Mouse (Mus musculus) embryonic facial prominence, embryonic 13.5 days (tissue): ENCODE data around the gene Serp1. TPM values are rescaled to one million over a fixed set of nuclear protein-coding genes. Genes with fewer than 3 reads are reported as not detected.

Experiments used
- ATAC-seq: fragments of 200-750 bp; cut with Nextera tagmentation; 2 replicates; pipeline ENCODE4 v1.8.0; 2017; ENCODE audit warnings: low read depth; ENCODE audit not compliant: insufficient number of reproducible peaks, insufficient read depth, low FRiP score, low TSS enrichment
- H3K27ac ChIP-seq: fragments of 300-500 bp; sonication (generic); 2 replicates; pipeline ENCODE4 v1.5.1; 2015; ENCODE audit warnings: moderate library complexity, mild to moderate bottlenecking, inconsistent platforms
- H3K27me3 ChIP-seq: fragments of 300-500 bp; sonication (generic); 2 replicates; pipeline ENCODE4 v1.6.1; 2015; ENCODE audit warnings: mild to moderate bottlenecking, inconsistent platforms
- H3K36me3 ChIP-seq: fragments of 300-500 bp; sonication (generic); 2 replicates; pipeline ENCODE4 v1.6.1; 2015; ENCODE audit warnings: mild to moderate bottlenecking, inconsistent platforms
- H3K4me1 ChIP-seq: fragments of 300-500 bp; sonication (generic); 2 replicates; pipeline ENCODE4 v1.6.1; 2015; ENCODE audit warnings: inconsistent platforms
- H3K4me2 ChIP-seq: fragments of 300-500 bp; sonication (generic); 2 replicates; pipeline ENCODE4 v1.6.1; 2015; ENCODE audit warnings: moderate library complexity, mild to moderate bottlenecking, inconsistent platforms
- H3K4me3 ChIP-seq: fragments of 300-500 bp; sonication (generic); 2 replicates; pipeline ENCODE4 v1.5.1; 2015; ENCODE audit warnings: mild to moderate bottlenecking, inconsistent platforms
- H3K9ac ChIP-seq: fragments of 300-500 bp; sonication (generic); 2 replicates; pipeline ENCODE4 v1.6.1; 2015; ENCODE audit warnings: mild to moderate bottlenecking, inconsistent platforms
- H3K9me3 ChIP-seq: fragments of 300-500 bp; sonication (generic); 2 replicates; pipeline ENCODE4 v1.6.1; 2016; ENCODE audit warnings: inconsistent platforms
- WGBS: fragments of 180-500 bp; shearing (Covaris S2); methylation state at CpG from one replicate; pipeline ENCODE4 v1.1.7; 2015; ENCODE audit warnings: mixed read lengths; 5-methylcytosine and 5-hydroxymethylcytosine counted together
- polyA plus RNA-seq: library from polyadenylated mRNA; unstranded; fragments of >200 nt; fragmentation: Nextera tagmentation; extraction: Ambion mirVana; gene quantifications from 2 replicates; pipeline ENCODE4 v1.2.1, GENCODE M21; 2015

Gene Serp1
- polyA plus RNA-seq = 153 and 161 TPM in 2 replicates

- peaks cover 24% of the 10 kb centered on the region for H3K36me3 ChIP-seq
- peaks cover 19% of the 10 kb centered on the region; the same call in 1 of the 2 replicates for H3K4me1 ChIP-seq
- H3K27me3 ChIP-seq = no peaks in the 10 kb centered on the region
- H3K4me2 ChIP-seq = peak within 1 kb of the TSS; percentile 78
- peak within 1 kb of the TSS; percentile 97 for H3K4me3 ChIP-seq
- peak; percentile 98 for ATAC-seq
- H3K27ac ChIP-seq = peak within 1 kb of the TSS; percentile 92
- under 1% methylated on average over 57 of the region's 57 CpGs for WGBS
- no peaks in the 10 kb centered on the region for H3K9me3 ChIP-seq
- peak within 1 kb of the TSS; percentile 98 for H3K9ac ChIP-seq
Observed at GRCm38 (mm10) chr3:58525652-58526407, at the start of gene Serp1, which contains the start of gene Eif2a. Gene Serp1 (minus strand): TSS chr3:58525892. Gene Eif2a (plus strand): TSS chr3:58525821.

DNA sequence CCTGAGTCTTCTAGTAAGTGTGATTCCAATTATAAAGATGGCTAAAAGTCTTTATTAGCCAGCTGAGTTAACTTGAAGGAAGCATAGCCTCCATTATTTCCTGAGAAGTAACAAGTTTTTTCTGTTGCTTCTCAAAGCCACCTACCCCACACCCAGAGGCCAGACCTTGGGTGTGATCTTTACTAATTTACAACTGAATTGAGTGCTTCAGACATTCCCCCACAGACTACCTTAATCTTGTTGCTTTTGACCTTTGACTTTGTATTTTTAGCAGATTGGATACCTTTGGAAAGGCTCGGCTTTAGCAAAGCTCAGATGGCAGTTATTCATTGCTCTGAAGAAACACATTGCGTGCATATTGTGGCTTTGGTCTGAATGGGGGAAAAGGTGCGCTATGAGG is 45.1 kb upstream of the Serp1 start:
- Histone ChIP-seq H3K9me3 (no peaks in the 10 kb centered on the region), H3K4me2 (no peak overlapping the region), H3K9ac (no peak overlapping the region), H3K4me1 (no peaks in the 10 kb centered on the region), H3K27me3 (no peaks in the 10 kb centered on the region), H3K4me3 (no peak overlapping the region), H3K36me3 (no peaks in the 10 kb centered on the region), H3K27ac (no peak overlapping the region)
- WGBS = 82% methylated on average over 3 of the region's 3 CpGs
- ATAC-seq = no peak

DNA sequence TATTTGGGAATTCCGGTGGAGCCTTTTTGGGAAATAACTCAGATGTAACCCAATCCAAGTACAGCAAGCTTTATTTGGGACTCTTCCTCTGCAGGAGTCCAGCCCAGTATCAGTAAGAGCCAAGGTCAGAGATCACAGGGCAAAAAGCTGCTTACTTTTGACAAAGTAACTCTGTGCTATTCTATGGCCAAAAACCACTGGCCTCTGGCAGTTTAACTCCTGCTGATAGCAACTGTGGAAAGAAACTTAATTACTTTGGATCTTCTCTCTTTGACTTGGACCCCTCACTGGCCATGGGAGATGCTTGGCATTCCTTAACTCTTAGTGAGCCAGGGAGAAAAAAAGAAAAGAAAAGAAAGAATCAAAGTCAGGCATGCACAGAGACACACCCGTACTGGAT is 35.7 kb upstream of the Serp1 start:
- 16% methylated on average over 2 of the region's 2 CpGs for WGBS
- Histone ChIP-seq H3K4me2 (no peak overlapping the region), H3K9me3 (no peaks in the 10 kb centered on the region), H3K9ac (no peak overlapping the region), H3K4me3 (no peak overlapping the region), H3K4me1 (no peaks in the 10 kb centered on the region), H3K36me3 (peaks cover 13% of the 10 kb centered on the region), H3K27me3 (no peaks in the 10 kb centered on the region), H3K27ac (no peak overlapping the region)
- no peak for ATAC-seq

GRCm38 (mm10) chr3:58559887-58560286 is 34.2 kb upstream of the Serp1 start:
- Histone ChIP-seq H3K4me1 (no peaks in the 10 kb centered on the region), H3K27ac (no peak overlapping the region), H3K9me3 (no peaks in the 10 kb centered on the region), H3K4me2 (no peak overlapping the region), H3K36me3 (peaks cover 28% of the 10 kb centered on the region), H3K4me3 (no peak overlapping the region), H3K27me3 (no peaks in the 10 kb centered on the region), H3K9ac (no peak overlapping the region)
- WGBS = 38% methylated on average over 2 of the region's 2 CpGs
- ATAC-seq = no peak

GRCm38 (mm10) chr3:58556649-58557048 is 31.0 kb upstream of the Serp1 start:
- Histone ChIP-seq H3K4me2 (no peak overlapping the region), H3K27ac (no peak overlapping the region), H3K4me1 (no peaks in the 10 kb centered on the region), H3K4me3 (no peak overlapping the region), H3K27me3 (no peaks in the 10 kb centered on the region), H3K9me3 (no peaks in the 10 kb centered on the region), H3K9ac (no peak overlapping the region), H3K36me3 (peaks cover 57% of the 10 kb centered on the region)
- no peak for ATAC-seq
- WGBS = 87% methylated on average over 7 of the region's 7 CpGs

GRCm38 (mm10) chr3:58552001-58552811 is 26.5 kb upstream of the Serp1 start:
- ATAC-seq = no peak
- H3K27ac ChIP-seq = no peak overlapping the region
- WGBS = 83% methylated on average over 1 of the region's 1 CpGs
- no peak overlapping the region for H3K4me3 ChIP-seq
- H3K9me3 ChIP-seq = no peaks in the 10 kb centered on the region
- H3K9ac ChIP-seq = no peak overlapping the region
- no peak overlapping the region for H3K4me2 ChIP-seq
- no peaks in the 10 kb centered on the region for H3K27me3 ChIP-seq
- no peaks in the 10 kb centered on the region for H3K4me1 ChIP-seq
- peaks cover 79% of the 10 kb centered on the region for H3K36me3 ChIP-seq

GRCm38 (mm10) chr3:58536573-58536972 is 10.9 kb upstream of the Serp1 start:
- H3K27me3 ChIP-seq = no peaks in the 10 kb centered on the region
- H3K4me1 ChIP-seq = no peaks in the 10 kb centered on the region
- WGBS = 83% methylated on average over 3 of the region's 3 CpGs
- ATAC-seq = no peak
- H3K4me3 ChIP-seq = no peak overlapping the region
- H3K4me2 ChIP-seq = no peak overlapping the region
- H3K27ac ChIP-seq = no peak overlapping the region
- H3K9ac ChIP-seq = no peak overlapping the region
- peaks cover 64% of the 10 kb centered on the region for H3K36me3 ChIP-seq
- no peaks in the 10 kb centered on the region for H3K9me3 ChIP-seq

- H3K27ac ChIP-seq = 0 out of 2 replicates have a peak overlapping the region, but pooled peaks have one; percentile 92
- H3K9ac ChIP-seq = peak overlapping the region; percentile 98
- H3K4me3 ChIP-seq = peak overlapping the region; percentile 97
- no peak for ATAC-seq
- peak overlapping the region; percentile 78 for H3K4me2 ChIP-seq
- WGBS = 5% methylated on average over 4 of the region's 4 CpGs
- H3K9me3 ChIP-seq = no peaks in the 10 kb centered on the region
- peaks cover 19% of the 10 kb centered on the region; the same call in 1 of the 2 replicates for H3K4me1 ChIP-seq
- H3K36me3 ChIP-seq = peaks cover 26% of the 10 kb centered on the region
- H3K27me3 ChIP-seq = no peaks in the 10 kb centered on the region
Observed at GRCm38 (mm10) chr3:58526408-58526737, 681 bp upstream of the Serp1 start.

GRCm38 (mm10) chr3:58525166-58525565 is 526 bp downstream of the Serp1 start:
- ATAC-seq = no peak; the same call in 1 of the 2 replicates
- Histone ChIP-seq H3K27ac (peak overlapping the region; percentile 92), H3K36me3 (peaks cover 24% of the 10 kb centered on the region), H3K9ac (peak overlapping the region; percentile 98), H3K4me2 (peak overlapping the region; percentile 78), H3K4me1 (peaks cover 19% of the 10 kb centered on the region; the same call in 1 of the 2 replicates), H3K4me3 (peak overlapping the region; percentile 97), H3K27me3 (no peaks in the 10 kb centered on the region), H3K9me3 (no peaks in the 10 kb centered on the region)
- WGBS = 0% methylated on average over 40 of the region's 40 CpGs

GRCm38 (mm10) chr3:58524246-58524645 is 1.4 kb downstream of the Serp1 start:
- no peaks in the 10 kb centered on the region for H3K27me3 ChIP-seq
- 58% methylated on average over 4 of the region's 4 CpGs for WGBS
- H3K4me1 ChIP-seq = peaks cover 19% of the 10 kb centered on the region; the same call in 1 of the 2 replicates
- H3K27ac ChIP-seq = no peak overlapping the region
- ATAC-seq = no peak
- no peaks in the 10 kb centered on the region for H3K9me3 ChIP-seq
- H3K9ac ChIP-seq = peak overlapping the region; percentile 98; the same call in 1 of the 2 replicates
- peak overlapping the region; percentile 78 for H3K4me2 ChIP-seq
- peaks cover 24% of the 10 kb centered on the region for H3K36me3 ChIP-seq
- peak overlapping the region; percentile 97 for H3K4me3 ChIP-seq

DNA sequence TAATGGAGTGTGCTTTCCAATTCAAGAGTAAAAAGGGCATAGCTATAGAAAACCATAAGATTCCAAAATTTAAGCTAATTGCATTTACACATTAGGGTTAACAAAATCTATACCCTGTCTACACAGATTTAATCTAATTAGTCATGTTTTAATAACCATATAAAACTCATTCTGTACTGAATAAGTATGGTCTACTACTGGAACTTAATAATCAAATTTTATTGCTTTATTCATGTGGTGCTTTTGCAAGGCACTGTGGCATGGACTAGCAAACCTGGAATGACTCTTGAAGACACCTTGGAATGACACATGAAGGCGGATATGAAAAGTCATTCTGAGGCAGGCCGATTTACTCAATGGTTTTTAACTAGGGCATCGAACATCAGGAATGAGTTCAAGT is 2.3 kb downstream of the Serp1 start:
- no peak overlapping the region for H3K4me3 ChIP-seq
- H3K27ac ChIP-seq = no peak overlapping the region
- no peaks in the 10 kb centered on the region for H3K27me3 ChIP-seq
- peaks cover 24% of the 10 kb centered on the region for H3K36me3 ChIP-seq
- H3K4me1 ChIP-seq = peaks cover 19% of the 10 kb centered on the region; the same call in 1 of the 2 replicates
- ATAC-seq = no peak
- 94% methylated on average over 3 of the region's 3 CpGs for WGBS
- no peaks in the 10 kb centered on the region for H3K9me3 ChIP-seq
- peak overlapping the region; percentile 78; the same call in 1 of the 2 replicates for H3K4me2 ChIP-seq
- no peak overlapping the region for H3K9ac ChIP-seq
